Mouse (Mus musculus) bone marrow, adult 2 months (tissue): ENCODE measurements around the gene Hspa5.

Source experiments
- CTCF ChIP-seq: fragments of 200-500 bp; IDR thresholded peaks from 2 replicates; pipeline ENCODE4 v1.5.1; 2011; ENCODE audit warnings: low read length, control low read depth; ENCODE audit not compliant: control insufficient read depth, insufficient read depth
- POLR2A ChIP-seq: fragments of 200-500 bp; IDR thresholded peaks from 2 replicates; pipeline ENCODE4 v1.6.1; 2011; ENCODE audit warnings: low read depth, mild to moderate bottlenecking, control low read depth, low read length, borderline replicate concordance; ENCODE audit not compliant: control insufficient read depth

DNA sequence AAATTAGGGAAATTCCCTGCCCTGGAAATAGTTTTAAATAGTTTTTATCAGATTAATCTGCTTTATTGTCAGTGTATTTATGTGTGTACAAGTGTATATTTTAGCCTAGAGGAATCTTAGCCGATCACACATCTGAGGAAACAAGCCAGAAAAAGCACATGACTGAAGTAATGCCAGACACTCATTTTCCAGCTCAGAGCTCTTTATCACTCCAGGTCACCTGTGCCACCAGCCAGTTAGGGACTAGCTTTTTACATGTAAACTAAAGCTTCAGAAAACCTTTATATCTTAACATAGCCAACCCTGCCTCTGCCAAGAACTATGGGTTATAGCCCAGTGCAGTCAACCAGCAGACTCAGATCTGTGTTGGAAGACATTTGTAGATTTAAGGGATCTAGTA lies 33.0 kb downstream of the Hspa5 start:
- no peak for TF ChIP-seq CTCF
- no peak for TF ChIP-seq POLR2A
